Mouse (Mus musculus): ENCODE measurements around the gene Mamdc2. TPM values are rescaled to one million over a fixed set of nuclear protein-coding genes. Genes with fewer than 3 reads are reported as not detected.

The Mamdc2 gene
- polyA plus RNA-seq, 1 experiment: 0.47 TPM

GRCm38 (mm10) chr19:23357253-23357652, 91.0 kb downstream of the Mamdc2 start:
- Histone ChIP-seq H3K27me3 (ENCODE audit: control insufficient read depth, insufficient read depth, low read length) (no peaks in the 10 kb centered on the region), H3K4me1 (ENCODE audit: control insufficient read depth, insufficient read depth, low read length) (no peaks in the 10 kb centered on the region), H3K4me3 (ENCODE audit: control insufficient read depth, low read depth, low read length) (no peak overlapping the region), H3K36me3 (ENCODE audit: control insufficient read depth, insufficient read depth, low read length) (no peaks in the 10 kb centered on the region), H3K27ac (ENCODE audit: control insufficient read depth, insufficient read depth, low read depth, low read length) (no peak overlapping the region)
- TF ChIP-seq CTCF (IDR thresholded peaks at IDR 0.05; ENCODE audit: control insufficient read depth, insufficient read depth, insufficient replicate concordance, low read depth, low read length) (no peak), POLR2A (IDR thresholded peaks at IDR 0.05; ENCODE audit: control insufficient read depth, low read depth, low read length) (no peak)

GRCm38 (mm10) chr19:23354738-23355137, 93.5 kb downstream of the Mamdc2 start:
- TF ChIP-seq POLR2A (IDR thresholded peaks at IDR 0.05; ENCODE audit: control insufficient read depth, low read depth, low read length) (no peak), CTCF (IDR thresholded peaks at IDR 0.05; ENCODE audit: control insufficient read depth, insufficient read depth, insufficient replicate concordance, low read depth, low read length) (no peak)
- Histone ChIP-seq H3K27me3 (ENCODE audit: control insufficient read depth, insufficient read depth, low read length) (no peaks in the 10 kb centered on the region), H3K36me3 (ENCODE audit: control insufficient read depth, insufficient read depth, low read length) (no peaks in the 10 kb centered on the region), H3K4me3 (ENCODE audit: control insufficient read depth, low read depth, low read length) (no peak overlapping the region), H3K27ac (ENCODE audit: control insufficient read depth, insufficient read depth, low read depth, low read length) (no peak overlapping the region), H3K4me1 (ENCODE audit: control insufficient read depth, insufficient read depth, low read length) (peaks cover 4% of the 10 kb centered on the region; the same call in 1 of the 2 replicates)

DNA sequence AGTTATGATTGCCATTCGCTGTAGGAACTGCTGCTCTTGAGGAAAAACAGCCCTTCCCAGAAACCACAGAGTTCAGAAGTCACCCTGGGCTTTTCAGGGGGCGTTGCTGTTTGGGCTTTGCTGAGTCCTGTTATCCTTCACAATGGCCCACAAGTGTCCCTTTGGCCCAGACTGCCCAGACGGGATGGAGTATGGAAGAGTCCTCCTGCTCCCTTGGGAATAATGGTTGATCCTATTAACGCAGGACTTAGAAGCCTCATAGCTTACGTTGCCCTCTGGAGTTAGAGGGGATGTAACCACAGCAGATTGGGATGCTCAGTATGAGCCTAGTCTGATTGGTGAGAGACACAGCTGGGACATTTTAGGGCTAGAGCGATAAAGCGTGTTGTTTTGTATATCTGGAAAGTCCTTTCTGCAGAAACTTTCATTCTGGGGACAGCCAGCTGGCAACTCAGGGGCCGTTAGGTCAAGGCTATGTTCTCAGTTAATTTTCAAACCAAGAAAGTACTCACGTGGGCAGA, 94.3 kb downstream of the Mamdc2 start:
- Histone ChIP-seq H3K36me3 (ENCODE audit: control insufficient read depth, insufficient read depth, low read length) (no peaks in the 10 kb centered on the region), H3K27me3 (ENCODE audit: control insufficient read depth, insufficient read depth, low read length) (no peaks in the 10 kb centered on the region), H3K4me3 (ENCODE audit: control insufficient read depth, low read depth, low read length) (no peak overlapping the region), H3K4me1 (ENCODE audit: control insufficient read depth, insufficient read depth, low read length) (peaks cover 4% of the 10 kb centered on the region; the same call in 1 of the 2 replicates), H3K27ac (ENCODE audit: control insufficient read depth, insufficient read depth, low read depth, low read length) (peak overlapping the region; percentile 50)
- TF ChIP-seq POLR2A (IDR thresholded peaks at IDR 0.05; ENCODE audit: control insufficient read depth, low read depth, low read length): no peak
- no peak for TF ChIP-seq CTCF (IDR thresholded peaks at IDR 0.05; ENCODE audit: control insufficient read depth, insufficient read depth, insufficient replicate concordance, low read depth, low read length)

- no peak overlapping the region for H3K27ac ChIP-seq (ENCODE audit: control insufficient read depth, insufficient read depth, low read depth, low read length)
- H3K27me3 ChIP-seq (ENCODE audit: control insufficient read depth, insufficient read depth, low read length): no peaks in the 10 kb centered on the region
- peaks cover 4% of the 10 kb centered on the region; the same call in 1 of the 2 replicates for H3K4me1 ChIP-seq (ENCODE audit: control insufficient read depth, insufficient read depth, low read length)
- no peak overlapping the region for H3K4me3 ChIP-seq (ENCODE audit: control insufficient read depth, low read depth, low read length)
- H3K36me3 ChIP-seq (ENCODE audit: control insufficient read depth, insufficient read depth, low read length): no peaks in the 10 kb centered on the region
- TF ChIP-seq CTCF (IDR thresholded peaks at IDR 0.05; ENCODE audit: control insufficient read depth, insufficient read depth, insufficient replicate concordance, low read depth, low read length) (no peak), POLR2A (IDR thresholded peaks at IDR 0.05; ENCODE audit: control insufficient read depth, low read depth, low read length) (no peak)
Observed at GRCm38 (mm10) chr19:23353161-23353560, 95.1 kb downstream of the Mamdc2 start.

- peaks cover 4% of the 10 kb centered on the region; the same call in 1 of the 2 replicates for H3K4me1 ChIP-seq (ENCODE audit: control insufficient read depth, insufficient read depth, low read length)
- peak overlapping the region; percentile 34 for H3K27ac ChIP-seq (ENCODE audit: control insufficient read depth, insufficient read depth, low read depth, low read length)
- TF ChIP-seq CTCF (IDR thresholded peaks at IDR 0.05; ENCODE audit: control insufficient read depth, insufficient read depth, insufficient replicate concordance, low read depth, low read length) (no peak), POLR2A (IDR thresholded peaks at IDR 0.05; ENCODE audit: control insufficient read depth, low read depth, low read length) (no peak)
- H3K36me3 ChIP-seq (ENCODE audit: control insufficient read depth, insufficient read depth, low read length): no peaks in the 10 kb centered on the region
- no peaks in the 10 kb centered on the region for H3K27me3 ChIP-seq (ENCODE audit: control insufficient read depth, insufficient read depth, low read length)
- 0 out of 2 replicates have a peak overlapping the region, but pooled peaks have one; percentile 5 for H3K4me3 ChIP-seq (ENCODE audit: control insufficient read depth, low read depth, low read length)
Observed at GRCm38 (mm10) chr19:23351808-23352491, 96.3 kb downstream of the Mamdc2 start.

DNA sequence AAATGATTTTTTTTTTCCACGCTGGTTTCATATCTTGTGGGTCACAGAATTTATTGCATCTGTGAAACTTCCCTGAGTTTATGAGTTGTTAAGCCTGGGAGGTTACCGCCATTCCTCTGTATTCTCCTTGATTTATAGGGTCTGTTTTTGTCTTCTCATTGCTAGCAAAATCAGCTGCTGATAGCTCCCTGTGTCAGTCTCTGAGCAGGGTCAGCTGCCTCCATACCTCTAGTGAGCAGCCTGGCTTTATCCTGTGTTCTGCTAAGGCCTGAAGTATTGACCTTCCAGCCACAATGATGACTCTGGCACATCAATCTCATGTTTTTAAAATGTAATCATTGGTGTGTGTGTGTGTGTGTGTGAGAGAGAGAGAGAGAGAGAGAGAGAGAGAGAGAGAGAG, 98.3 kb downstream of the Mamdc2 start:
- H3K36me3 ChIP-seq (ENCODE audit: control insufficient read depth, insufficient read depth, low read length): no peaks in the 10 kb centered on the region
- no peak overlapping the region for H3K4me3 ChIP-seq (ENCODE audit: control insufficient read depth, low read depth, low read length)
- TF ChIP-seq CTCF (IDR thresholded peaks at IDR 0.05; ENCODE audit: control insufficient read depth, insufficient read depth, insufficient replicate concordance, low read depth, low read length): no peak
- no peak for TF ChIP-seq POLR2A (IDR thresholded peaks at IDR 0.05; ENCODE audit: control insufficient read depth, low read depth, low read length)
- H3K4me1 ChIP-seq (ENCODE audit: control insufficient read depth, insufficient read depth, low read length): peaks cover 4% of the 10 kb centered on the region; the same call in 1 of the 2 replicates
- no peaks in the 10 kb centered on the region for H3K27me3 ChIP-seq (ENCODE audit: control insufficient read depth, insufficient read depth, low read length)
- H3K27ac ChIP-seq (ENCODE audit: control insufficient read depth, insufficient read depth, low read depth, low read length): no peak overlapping the region

- H3K4me1 ChIP-seq (ENCODE audit: control insufficient read depth, insufficient read depth, low read length): no peaks in the 10 kb centered on the region
- no peaks in the 10 kb centered on the region for H3K36me3 ChIP-seq (ENCODE audit: control insufficient read depth, insufficient read depth, low read length)
- no peak for TF ChIP-seq POLR2A (IDR thresholded peaks at IDR 0.05; ENCODE audit: control insufficient read depth, low read depth, low read length)
- TF ChIP-seq CTCF (IDR thresholded peaks at IDR 0.05; ENCODE audit: control insufficient read depth, insufficient read depth, insufficient replicate concordance, low read depth, low read length): no peak
- no peaks in the 10 kb centered on the region for H3K27me3 ChIP-seq (ENCODE audit: control insufficient read depth, insufficient read depth, low read length)
- no peak overlapping the region for H3K4me3 ChIP-seq (ENCODE audit: control insufficient read depth, low read depth, low read length)
- no peak overlapping the region for H3K27ac ChIP-seq (ENCODE audit: control insufficient read depth, insufficient read depth, low read depth, low read length)
Observed at GRCm38 (mm10) chr19:23342782-23343181, 105.5 kb downstream of the Mamdc2 start.
